Mouse (Mus musculus) intestine, postnatal 0 days (tissue): ENCODE results near the gene Pakap. TPM values are rescaled to one million over a fixed set of nuclear protein-coding genes. Genes with fewer than 3 reads are reported as not detected.
A peak's percentile ranks its signal among the peaks of the same experiment; 100 is the strongest.

Experiments
- ATAC-seq: fragments of 200-750 bp; cut with Nextera tagmentation; 2 replicates; pipeline ENCODE4 v1.8.0; 2017; ENCODE audit warnings: mild to moderate bottlenecking, moderate TSS enrichment, moderate library complexity
- H3K27ac ChIP-seq: fragments of 300-500 bp; sonication (generic); 2 replicates; pipeline ENCODE4 v1.5.1; 2014; ENCODE audit warnings: mild to moderate bottlenecking, low read depth, low read length, moderate library complexity
- H3K27me3 ChIP-seq: fragments of 300-500 bp; sonication (generic); replicated peaks from 2 replicates; pipeline ENCODE4 v1.6.1; 2014; ENCODE audit warnings: low read length, mixed read lengths; ENCODE audit not compliant: control insufficient read depth, insufficient read depth
- H3K36me3 ChIP-seq: fragments of 300-500 bp; sonication (generic); 2 replicates; pipeline ENCODE4 v1.6.1; 2014; ENCODE audit warnings: mild to moderate bottlenecking, moderate library complexity; ENCODE audit not compliant: control insufficient read depth, insufficient read depth
- H3K4me1 ChIP-seq: fragments of 300-500 bp; sonication (generic); replicated peaks from 2 replicates; pipeline ENCODE4 v1.6.1; 2014; ENCODE audit warnings: antibody characterized with exemption, low read length, mixed read lengths; ENCODE audit not compliant: control insufficient read depth, insufficient read depth
- H3K4me2 ChIP-seq: fragments of 300-500 bp; sonication (generic); replicated peaks from 2 replicates; pipeline ENCODE4 v1.6.1; 2014; ENCODE audit warnings: low read depth, mild to moderate bottlenecking, moderate library complexity
- H3K4me3 ChIP-seq: fragments of 300-500 bp; sonication (generic); 2 replicates; pipeline ENCODE4 v1.5.1; 2014; ENCODE audit warnings: low read depth, low read length
- H3K9ac ChIP-seq: fragments of 300-500 bp; sonication (generic); 2 replicates; pipeline ENCODE4 v1.6.1; 2014; ENCODE audit warnings: mild to moderate bottlenecking, low read depth, low read length
- H3K9me3 ChIP-seq: fragments of 300-500 bp; sonication (generic); 2 replicates; pipeline ENCODE4 v1.6.1; 2016; ENCODE audit warnings: mixed run types; ENCODE audit not compliant: control insufficient read depth
- CTCF ChIP-seq: sonication (generic); IDR thresholded peaks from 2 replicates; pipeline ENCODE4 v1.5.1; 2016; ENCODE audit warnings: low read depth, mild to moderate bottlenecking, control low read depth, antibody characterized with exemption, moderate library complexity
- WGBS: fragments of 180-500 bp; shearing (Covaris S2); extraction: QIAGEN DNeasy Blood & Tissue Kit; methylation state at CpG from one replicate; pipeline ENCODE4 v1.1.7; 2014; 5-methylcytosine and 5-hydroxymethylcytosine counted together
- polyA plus RNA-seq: library from polyadenylated mRNA; unstranded; fragments of >200 nt; fragmentation: Nextera tagmentation; extraction: Ambion mirVana; gene quantifications from 2 replicates; pipeline ENCODE4 v1.2.1, GENCODE M21; 2015

The Pakap gene
- polyA plus RNA-seq, 1 experiment from 2014 or later: 8.6 TPM

DNA sequence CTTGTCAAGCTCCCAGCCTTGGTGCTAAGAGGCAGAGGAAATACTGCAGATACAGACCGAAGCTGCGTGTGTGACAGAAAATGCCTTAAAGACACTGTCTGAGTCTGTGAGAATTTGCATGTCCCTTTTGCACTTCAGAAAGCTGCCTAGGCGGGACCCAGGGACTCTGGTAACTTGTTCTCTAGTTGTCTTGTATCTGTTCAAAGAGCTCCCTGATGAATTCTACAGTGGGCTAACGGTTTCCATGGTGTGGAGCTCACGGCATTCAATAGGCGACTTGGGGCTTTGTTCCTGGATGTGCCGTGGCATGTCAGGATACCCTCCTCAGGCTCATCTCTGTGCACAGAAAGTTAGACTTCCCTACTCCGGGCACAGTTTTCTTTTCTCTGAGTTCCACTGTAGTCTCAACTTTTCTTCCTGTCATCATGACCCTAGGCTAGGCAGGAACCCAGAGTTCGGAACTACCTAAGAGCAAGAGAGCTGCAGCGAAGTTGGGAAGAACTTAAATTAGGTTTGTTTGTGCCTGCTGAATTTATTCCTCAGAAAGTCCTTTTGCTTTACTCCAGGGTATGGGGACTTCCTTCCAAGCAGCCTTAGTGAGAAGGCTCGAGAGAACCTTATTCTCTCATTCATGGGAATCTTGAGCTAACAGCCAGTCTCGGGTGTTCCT is 277.7 kb downstream of the Pakap start:
- Histone ChIP-seq H3K4me2 (peak overlapping the region; percentile 61), H3K4me1 (peaks cover 3% of the 10 kb centered on the region; the same call in 1 of the 2 replicates), H3K4me3 (peak overlapping the region; percentile 30), H3K9me3 (no peaks in the 10 kb centered on the region), H3K9ac (peak overlapping the region; percentile 23), H3K36me3 (no peaks in the 10 kb centered on the region), H3K27me3 (no peaks in the 10 kb centered on the region), H3K27ac (peak overlapping the region; percentile 70)
- ATAC-seq: no peak
- WGBS: 49% methylated on average over 12 of the region's 12 CpGs
- TF ChIP-seq CTCF: no peak

DNA sequence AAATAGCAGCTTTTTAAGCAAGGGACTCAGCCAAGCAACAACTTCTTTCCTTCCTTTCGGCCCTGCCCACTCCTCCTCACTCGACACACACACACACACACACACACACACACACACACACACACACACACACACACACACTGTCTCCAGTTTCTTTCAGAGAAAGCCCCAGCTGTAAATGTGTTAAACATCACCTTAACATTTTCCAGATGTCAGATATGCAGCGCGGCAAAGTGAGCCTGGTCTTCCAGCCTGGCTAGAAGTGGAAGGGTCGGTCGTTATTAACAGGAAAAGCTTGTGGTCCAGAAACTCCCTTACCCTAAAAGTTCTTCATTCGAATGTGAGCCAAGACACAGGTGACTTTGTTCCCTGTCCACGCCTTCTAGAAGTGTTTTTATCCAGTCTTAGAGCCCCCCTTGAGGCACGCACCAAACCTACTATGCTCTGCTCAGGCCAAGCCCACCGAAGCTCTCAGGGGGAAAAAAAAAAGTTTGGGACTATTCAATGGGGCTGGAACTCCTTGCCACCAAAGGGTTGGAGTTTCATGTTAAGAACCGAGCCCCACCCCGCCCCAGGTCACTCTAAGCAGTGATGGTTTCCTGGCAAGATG is 278.5 kb downstream of the Pakap start:
- H3K27ac ChIP-seq: peak overlapping the region; percentile 70; the same call in 1 of the 2 replicates
- no peak for TF ChIP-seq CTCF
- H3K36me3 ChIP-seq: no peaks in the 10 kb centered on the region
- no peak overlapping the region for H3K9ac ChIP-seq
- H3K4me2 ChIP-seq: peak overlapping the region; percentile 61
- H3K9me3 ChIP-seq: no peaks in the 10 kb centered on the region
- ATAC-seq: no peak
- 41% methylated on average over 12 of the region's 12 CpGs for WGBS
- no peaks in the 10 kb centered on the region for H3K27me3 ChIP-seq
- peaks cover 3% of the 10 kb centered on the region; the same call in 1 of the 2 replicates for H3K4me1 ChIP-seq
- peak overlapping the region; percentile 30 for H3K4me3 ChIP-seq

GRCm38 (mm10) chr4:57846991-57847422 is 279.0 kb downstream of the Pakap start:
- Histone ChIP-seq H3K4me3 (peak overlapping the region; percentile 30; the same call in 1 of the 2 replicates), H3K27ac (no peak overlapping the region), H3K27me3 (no peaks in the 10 kb centered on the region), H3K9ac (no peak overlapping the region), H3K4me1 (peaks cover 3% of the 10 kb centered on the region; the same call in 1 of the 2 replicates), H3K9me3 (no peaks in the 10 kb centered on the region), H3K4me2 (peak overlapping the region; percentile 61), H3K36me3 (no peaks in the 10 kb centered on the region)
- peak; percentile 19; the same call in 1 of the 2 replicates for TF ChIP-seq CTCF
- 49% methylated on average over 8 of the region's 8 CpGs for WGBS
- ATAC-seq: no peak

GRCm38 (mm10) chr4:57847676-57848075 is 279.7 kb downstream of the Pakap start:
- no peak overlapping the region for H3K9ac ChIP-seq
- no peak overlapping the region for H3K4me3 ChIP-seq
- no peak for TF ChIP-seq CTCF
- peaks cover 3% of the 10 kb centered on the region; the same call in 1 of the 2 replicates for H3K4me1 ChIP-seq
- no peak for ATAC-seq
- 85% methylated on average over 3 of the region's 3 CpGs for WGBS
- peak overlapping the region; percentile 61; the same call in 1 of the 2 replicates for H3K4me2 ChIP-seq
- H3K27me3 ChIP-seq: no peaks in the 10 kb centered on the region
- H3K9me3 ChIP-seq: no peaks in the 10 kb centered on the region
- H3K27ac ChIP-seq: no peak overlapping the region; the same call in 1 of the 2 replicates
- no peaks in the 10 kb centered on the region for H3K36me3 ChIP-seq

DNA sequence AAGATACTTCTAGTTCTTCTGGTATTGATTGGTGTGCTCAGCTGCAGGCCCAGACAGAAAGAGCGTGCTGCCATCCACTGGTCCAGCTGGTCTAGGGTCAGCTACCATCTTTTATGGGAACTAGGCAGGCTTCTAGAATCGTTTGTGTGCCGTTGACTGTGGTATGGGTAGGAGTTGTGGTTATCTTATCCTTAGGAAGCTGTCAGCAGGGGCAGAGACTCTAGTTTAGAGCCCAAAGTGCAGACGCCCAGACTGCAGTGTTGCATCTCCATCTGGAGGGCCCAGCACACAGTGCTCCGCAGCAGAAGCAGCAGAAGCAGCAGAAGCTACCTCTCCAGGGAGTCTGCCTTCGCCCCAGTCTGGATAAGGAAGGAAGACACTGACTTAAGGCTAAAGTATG is 281.5 kb downstream of the Pakap start:
- Histone ChIP-seq H3K4me1 (peaks cover 3% of the 10 kb centered on the region; the same call in 1 of the 2 replicates), H3K9me3 (no peaks in the 10 kb centered on the region), H3K36me3 (peaks cover 2% of the 10 kb centered on the region), H3K27me3 (no peaks in the 10 kb centered on the region), H3K4me2 (no peak overlapping the region), H3K27ac (no peak overlapping the region), H3K4me3 (no peak overlapping the region), H3K9ac (no peak overlapping the region)
- ATAC-seq: no peak
- WGBS: 70% methylated on average over 6 of the region's 6 CpGs
- TF ChIP-seq CTCF: no peak

DNA sequence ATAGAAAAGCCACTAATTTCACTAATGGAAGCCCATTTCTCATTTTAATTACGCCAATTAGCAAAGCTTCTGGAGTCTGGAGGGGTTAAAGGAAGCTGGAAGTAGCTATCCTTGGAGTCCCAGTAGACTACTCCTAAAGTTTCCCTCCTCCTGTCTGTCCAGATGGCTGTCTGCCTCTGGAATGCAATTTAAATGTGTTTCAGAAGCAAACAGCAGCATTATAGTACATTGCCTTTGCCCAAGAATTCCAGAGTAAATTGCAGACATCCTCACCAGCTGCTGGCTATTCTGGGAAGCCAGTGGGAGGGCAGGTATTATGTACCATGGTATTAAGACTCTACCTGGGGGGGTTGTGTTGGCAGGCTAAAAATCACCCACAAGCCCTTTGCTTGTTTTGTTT is 283.8 kb downstream of the Pakap start:
- no peaks in the 10 kb centered on the region for H3K27me3 ChIP-seq
- H3K27ac ChIP-seq: no peak overlapping the region
- 74% methylated on average over 1 of the region's 1 CpGs for WGBS
- H3K9ac ChIP-seq: no peak overlapping the region
- H3K36me3 ChIP-seq: peaks cover 23% of the 10 kb centered on the region
- H3K4me2 ChIP-seq: no peak overlapping the region
- no peaks in the 10 kb centered on the region for H3K4me1 ChIP-seq
- H3K4me3 ChIP-seq: no peak overlapping the region
- no peaks in the 10 kb centered on the region for H3K9me3 ChIP-seq
- TF ChIP-seq CTCF: no peak
- ATAC-seq: no peak
